Mouse (Mus musculus) neural tube, embryonic 14.5 days (tissue): Measurements from ENCODE around the gene Cybrd1. TPM values are rescaled to one million over a fixed set of nuclear protein-coding genes. Genes with fewer than 3 reads are reported as not detected.
A peak's percentile ranks its signal among the peaks of the same experiment; 100 is the strongest.

Source experiments
- ATAC-seq: fragments of 200-750 bp; cut with Nextera tagmentation; 2 replicates; pipeline ENCODE4 v1.8.0; 2017; ENCODE audit warnings: low read depth, mild to moderate bottlenecking, moderate TSS enrichment, moderate library complexity
- H3K27ac ChIP-seq: fragments of 300-500 bp; sonication (generic); 2 replicates; pipeline ENCODE4 v1.5.1; 2014; ENCODE audit warnings: low read depth, mild to moderate bottlenecking, control low read depth, low read length, moderate library complexity, mixed read lengths
- H3K27me3 ChIP-seq: fragments of 300-500 bp; sonication (generic); 2 replicates; pipeline ENCODE4 v1.6.1; 2014; ENCODE audit warnings: low read length; ENCODE audit not compliant: control insufficient read depth, insufficient read depth
- H3K36me3 ChIP-seq: fragments of 300-500 bp; sonication (generic); 2 replicates; pipeline ENCODE4 v1.6.1; 2014; ENCODE audit warnings: low read length, mixed read lengths; ENCODE audit not compliant: control insufficient read depth, insufficient read depth
- H3K4me1 ChIP-seq: fragments of 300-500 bp; sonication (generic); 2 replicates; pipeline ENCODE4 v1.6.1; 2014; ENCODE audit warnings: low read length; ENCODE audit not compliant: control insufficient read depth, insufficient read depth
- H3K4me2 ChIP-seq: fragments of 300-500 bp; sonication (generic); 2 replicates; pipeline ENCODE4 v1.6.1; 2014; ENCODE audit warnings: mild to moderate bottlenecking, low read depth, low read length, control low read depth
- H3K4me3 ChIP-seq: fragments of 300-500 bp; sonication (generic); 2 replicates; pipeline ENCODE4 v1.5.1; 2014; ENCODE audit warnings: low read depth, low read length, control low read depth, mixed read lengths
- H3K9ac ChIP-seq: fragments of 300-500 bp; sonication (generic); replicated peaks from 2 replicates; pipeline ENCODE4 v1.6.1; 2014; ENCODE audit warnings: low read depth, mild to moderate bottlenecking, control low read depth, low read length, mixed read lengths
- H3K9me3 ChIP-seq: fragments of 300-500 bp; sonication (generic); 2 replicates; pipeline ENCODE4 v1.6.1; 2016; ENCODE audit warnings: low read length; ENCODE audit not compliant: control insufficient read depth
- WGBS: fragments of 180-500 bp; shearing (Covaris S2); extraction: QIAGEN DNeasy Blood & Tissue Kit; methylation state at CpG from one replicate; pipeline ENCODE4 v1.1.7; 2014; 5-methylcytosine and 5-hydroxymethylcytosine counted together
- polyA plus RNA-seq: library from polyadenylated mRNA; unstranded; fragments of >200 nt; fragmentation: Nextera tagmentation; extraction: Ambion mirVana; gene quantifications from 2 replicates; pipeline ENCODE4 v1.2.1, GENCODE M21; 2014

The Cybrd1 gene
- 1.8 and 2.5 TPM in 2 replicates for polyA plus RNA-seq

DNA sequence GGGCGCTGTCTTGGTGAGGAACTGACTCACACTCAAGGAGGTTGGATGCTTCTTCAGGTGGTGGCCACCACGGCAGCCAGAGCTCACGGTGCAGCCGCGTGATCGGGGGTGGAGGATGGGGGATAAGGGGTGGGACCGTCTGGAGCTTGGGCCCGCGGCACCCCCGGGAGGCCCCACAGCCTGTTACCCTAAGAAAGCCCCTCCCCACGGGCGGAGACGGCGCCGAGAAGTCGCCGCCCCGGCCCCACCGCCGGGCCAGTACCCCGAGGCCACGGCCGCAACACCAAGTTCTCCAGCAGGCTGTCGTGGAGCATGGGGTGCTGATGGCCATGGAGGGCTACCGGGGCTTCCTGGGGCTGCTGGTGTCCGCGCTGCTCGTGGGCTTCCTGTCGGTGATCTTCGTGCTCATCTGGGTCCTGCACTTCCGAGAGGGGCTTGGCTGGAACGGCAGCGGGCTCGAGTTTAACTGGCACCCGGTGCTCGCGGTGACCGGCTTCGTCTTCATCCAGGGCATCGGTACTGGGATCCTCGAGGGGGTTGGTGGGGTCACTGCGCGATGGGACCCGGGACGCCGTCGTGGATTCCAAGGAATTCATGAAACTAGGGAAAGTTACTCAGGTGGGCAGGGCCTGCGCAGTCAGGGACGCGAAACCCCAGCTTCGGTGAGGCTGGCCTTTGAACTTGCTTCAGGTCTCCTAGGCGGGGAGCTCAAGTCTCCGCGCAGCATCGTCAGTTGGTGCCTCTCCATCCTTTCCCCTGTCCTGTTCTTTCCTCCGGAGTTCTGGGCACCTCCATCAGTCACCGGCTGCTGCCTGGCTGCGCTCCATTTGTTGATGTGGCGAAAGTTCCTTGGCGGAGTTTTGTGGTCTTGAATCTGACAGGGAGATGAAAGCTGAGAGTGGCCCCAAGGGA lies at the start of gene Cybrd1:
TSS of gene Cybrd1 (plus strand) at position 127 of the 912 bp plus-strand sequence.
- Histone ChIP-seq H3K27ac (no peak within 1 kb of the TSS), H3K27me3 (peaks cover 3% of the 10 kb centered on the region; the same call in 1 of the 2 replicates), H3K4me3 (peak within 1 kb of the TSS; percentile 34), H3K4me1 (peaks cover 5% of the 10 kb centered on the region; the same call in 1 of the 2 replicates), H3K36me3 (no peaks in the 10 kb centered on the region), H3K9me3 (no peaks in the 10 kb centered on the region), H3K9ac (peak within 1 kb of the TSS; percentile 32), H3K4me2 (peak within 1 kb of the TSS; percentile 55)
- peak; percentile 39; the same call in 1 of the 2 replicates for ATAC-seq
- 2% methylated on average over 56 of the region's 60 CpGs for WGBS

DNA sequence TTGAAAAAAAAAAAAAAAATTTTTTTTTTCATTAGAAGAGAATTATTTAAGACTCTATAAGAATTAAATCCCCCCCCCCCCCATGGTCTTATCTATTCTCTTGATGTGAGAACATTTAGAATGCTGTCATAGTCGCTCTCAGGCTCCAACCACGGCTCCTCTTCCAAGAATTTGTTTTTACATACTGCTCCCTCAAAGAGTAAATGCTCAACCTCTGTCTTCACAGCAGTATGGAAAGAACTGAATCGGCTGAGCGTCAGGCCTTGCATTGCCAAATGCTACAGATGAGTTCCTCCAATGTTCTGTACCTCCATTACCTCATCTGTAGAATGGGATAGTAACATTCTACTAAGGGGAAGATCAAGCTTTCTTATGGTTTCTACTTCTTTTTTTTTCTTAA lies 46.1 kb upstream of the Cybrd1 start:
- no peak for ATAC-seq
- H3K4me2 ChIP-seq: no peak overlapping the region
- no peak overlapping the region for H3K4me3 ChIP-seq
- no peak overlapping the region for H3K27ac ChIP-seq
- H3K9me3 ChIP-seq: no peaks in the 10 kb centered on the region
- 97% methylated on average over 4 of the region's 4 CpGs for WGBS
- H3K9ac ChIP-seq: no peak overlapping the region
- H3K4me1 ChIP-seq: no peaks in the 10 kb centered on the region
- H3K36me3 ChIP-seq: no peaks in the 10 kb centered on the region
- H3K27me3 ChIP-seq: no peaks in the 10 kb centered on the region

DNA sequence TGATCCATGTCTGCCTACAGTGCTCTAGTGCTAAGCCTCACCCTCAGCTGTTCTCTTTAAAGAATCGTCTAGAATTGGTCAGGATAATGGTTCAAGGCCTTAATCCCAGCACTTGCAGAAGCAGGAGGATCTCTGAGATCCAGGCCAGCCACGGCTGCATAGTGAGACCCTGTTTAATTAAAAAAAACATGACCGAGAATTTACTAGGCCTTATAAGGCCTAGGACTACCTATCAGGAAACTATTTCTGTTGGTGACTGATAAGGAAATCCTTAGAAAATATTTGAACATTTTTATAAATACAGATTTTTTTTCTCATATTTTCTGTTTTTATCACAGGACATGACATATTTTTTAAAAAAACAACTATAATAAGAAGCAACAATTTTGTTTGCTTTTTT lies 44.4 kb upstream of the Cybrd1 start:
- Histone ChIP-seq H3K4me1 (no peaks in the 10 kb centered on the region), H3K9ac (no peak overlapping the region), H3K9me3 (no peaks in the 10 kb centered on the region), H3K4me2 (no peak overlapping the region), H3K36me3 (no peaks in the 10 kb centered on the region; the same call in 1 of the 2 replicates), H3K4me3 (no peak overlapping the region), H3K27me3 (no peaks in the 10 kb centered on the region), H3K27ac (no peak overlapping the region)
- no peak for ATAC-seq
- WGBS: 94% methylated on average over 3 of the region's 3 CpGs

DNA sequence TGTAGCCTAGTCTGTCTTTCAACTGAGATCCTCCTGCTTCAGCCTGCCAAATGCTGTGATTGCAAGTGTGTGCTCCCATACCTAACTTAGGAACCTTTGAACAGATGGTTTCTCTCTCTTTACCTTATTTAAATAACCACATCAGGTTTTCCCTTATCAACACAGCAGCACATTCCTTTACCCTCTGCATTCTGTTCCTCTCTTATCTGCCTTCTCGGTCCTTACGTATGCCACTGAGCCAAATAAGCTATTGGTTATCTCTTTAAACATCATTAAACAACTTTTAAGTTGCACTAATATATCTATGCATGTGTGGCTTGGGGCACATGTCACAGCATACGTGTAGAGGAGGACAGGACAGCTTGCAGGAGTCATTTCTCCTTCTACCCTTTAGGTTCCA lies 43.9 kb upstream of the Cybrd1 start:
- over 99% methylated on average over 3 of the region's 3 CpGs for WGBS
- no peak for ATAC-seq
- H3K27me3 ChIP-seq: no peaks in the 10 kb centered on the region
- H3K9me3 ChIP-seq: no peaks in the 10 kb centered on the region
- H3K36me3 ChIP-seq: no peaks in the 10 kb centered on the region; the same call in 1 of the 2 replicates
- no peak overlapping the region for H3K9ac ChIP-seq
- no peak overlapping the region for H3K4me2 ChIP-seq
- no peak overlapping the region for H3K4me3 ChIP-seq
- no peak overlapping the region for H3K27ac ChIP-seq
- H3K4me1 ChIP-seq: no peaks in the 10 kb centered on the region

DNA sequence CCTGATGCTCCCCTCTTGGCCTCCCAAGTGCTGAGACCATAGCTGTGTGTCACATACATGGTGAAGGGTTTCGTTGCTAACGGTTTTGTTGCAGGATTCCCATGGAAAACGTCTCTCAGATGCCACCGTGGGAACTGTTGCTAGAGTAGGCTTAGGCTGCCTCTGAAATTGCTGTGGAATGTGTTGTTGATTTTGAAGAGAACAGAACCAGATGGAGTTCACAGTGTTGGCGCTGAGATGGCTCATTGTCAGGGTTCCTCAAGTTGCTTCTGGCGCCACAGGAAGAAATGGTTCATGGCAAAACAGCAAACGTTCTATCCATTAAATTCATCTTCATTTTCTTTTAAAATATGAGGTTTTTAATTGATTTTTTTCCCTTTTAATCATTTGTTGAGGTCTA lies 35.3 kb upstream of the Cybrd1 start:
- Histone ChIP-seq H3K36me3 (peaks cover 9% of the 10 kb centered on the region), H3K9ac (no peak overlapping the region), H3K27ac (no peak overlapping the region), H3K4me2 (no peak overlapping the region), H3K4me3 (no peak overlapping the region), H3K4me1 (no peaks in the 10 kb centered on the region), H3K27me3 (no peaks in the 10 kb centered on the region), H3K9me3 (no peaks in the 10 kb centered on the region)
- no peak for ATAC-seq
- WGBS: 91% methylated on average over 7 of the region's 7 CpGs

DNA sequence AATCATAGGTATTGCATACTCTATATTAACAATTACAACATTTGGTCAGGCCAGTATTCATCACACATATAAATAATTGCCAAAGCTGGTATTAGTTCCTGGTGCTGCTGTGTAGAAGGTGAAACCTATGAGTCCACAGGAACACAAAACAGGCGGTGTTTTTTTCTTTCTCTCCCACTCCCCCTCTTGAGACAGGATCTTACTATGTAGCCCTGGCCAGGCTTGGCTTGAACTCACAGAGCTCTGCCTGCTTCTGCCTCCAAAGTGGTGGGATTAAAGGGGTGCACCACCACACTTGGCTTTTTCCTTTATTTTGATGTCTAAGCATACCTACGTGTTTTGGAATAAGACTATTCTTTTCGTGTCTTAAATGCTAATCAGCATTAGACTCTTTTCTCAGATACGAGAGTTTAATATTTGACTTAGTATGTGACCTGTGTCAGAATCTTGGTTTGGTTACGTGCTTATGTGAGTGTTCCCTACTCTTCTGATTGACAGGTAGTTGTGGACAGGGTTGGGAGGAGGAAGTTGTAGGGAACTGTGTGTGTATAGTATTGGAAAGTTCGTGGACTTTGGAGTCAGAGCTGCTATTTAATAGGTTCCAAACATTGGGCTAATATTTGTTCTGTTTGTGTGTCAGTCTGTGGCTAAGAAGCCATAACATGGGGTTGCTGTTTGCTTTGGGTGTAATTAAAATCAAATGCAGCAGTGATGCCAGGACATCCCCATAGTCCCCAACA lies 34.1 kb upstream of the Cybrd1 start:
- 95% methylated on average over 6 of the region's 6 CpGs for WGBS
- Histone ChIP-seq H3K4me1 (no peaks in the 10 kb centered on the region), H3K4me2 (no peak overlapping the region), H3K27me3 (no peaks in the 10 kb centered on the region), H3K27ac (no peak overlapping the region), H3K36me3 (peaks cover 16% of the 10 kb centered on the region), H3K9me3 (no peaks in the 10 kb centered on the region), H3K4me3 (no peak overlapping the region), H3K9ac (no peak overlapping the region)
- ATAC-seq: no peak

DNA sequence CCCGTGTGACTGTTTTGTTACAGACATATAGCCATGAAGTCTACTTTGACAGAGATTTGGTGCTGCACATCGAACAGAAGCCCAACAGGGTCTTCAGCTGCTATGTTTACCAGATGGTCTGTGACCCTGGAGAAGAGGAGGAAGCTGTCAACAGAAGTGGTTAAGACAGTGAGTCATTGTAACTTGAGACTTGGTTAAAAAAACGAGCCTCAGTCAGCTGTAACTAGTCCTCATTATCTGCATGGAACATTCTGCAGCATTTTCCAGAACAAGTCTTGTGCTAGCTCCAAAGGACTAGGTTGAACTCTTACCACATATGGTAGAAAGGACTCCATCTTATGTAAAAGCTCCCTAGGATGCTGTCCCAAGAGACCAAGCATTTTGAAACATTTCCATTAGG lies 28.0 kb upstream of the Cybrd1 start:
- Histone ChIP-seq H3K36me3 (peaks cover 20% of the 10 kb centered on the region), H3K27ac (no peak overlapping the region), H3K27me3 (no peaks in the 10 kb centered on the region), H3K9me3 (no peaks in the 10 kb centered on the region), H3K4me1 (no peaks in the 10 kb centered on the region), H3K4me3 (no peak overlapping the region), H3K9ac (no peak overlapping the region), H3K4me2 (no peak overlapping the region)
- ATAC-seq: no peak
- WGBS: 81% methylated on average over 3 of the region's 3 CpGs

DNA sequence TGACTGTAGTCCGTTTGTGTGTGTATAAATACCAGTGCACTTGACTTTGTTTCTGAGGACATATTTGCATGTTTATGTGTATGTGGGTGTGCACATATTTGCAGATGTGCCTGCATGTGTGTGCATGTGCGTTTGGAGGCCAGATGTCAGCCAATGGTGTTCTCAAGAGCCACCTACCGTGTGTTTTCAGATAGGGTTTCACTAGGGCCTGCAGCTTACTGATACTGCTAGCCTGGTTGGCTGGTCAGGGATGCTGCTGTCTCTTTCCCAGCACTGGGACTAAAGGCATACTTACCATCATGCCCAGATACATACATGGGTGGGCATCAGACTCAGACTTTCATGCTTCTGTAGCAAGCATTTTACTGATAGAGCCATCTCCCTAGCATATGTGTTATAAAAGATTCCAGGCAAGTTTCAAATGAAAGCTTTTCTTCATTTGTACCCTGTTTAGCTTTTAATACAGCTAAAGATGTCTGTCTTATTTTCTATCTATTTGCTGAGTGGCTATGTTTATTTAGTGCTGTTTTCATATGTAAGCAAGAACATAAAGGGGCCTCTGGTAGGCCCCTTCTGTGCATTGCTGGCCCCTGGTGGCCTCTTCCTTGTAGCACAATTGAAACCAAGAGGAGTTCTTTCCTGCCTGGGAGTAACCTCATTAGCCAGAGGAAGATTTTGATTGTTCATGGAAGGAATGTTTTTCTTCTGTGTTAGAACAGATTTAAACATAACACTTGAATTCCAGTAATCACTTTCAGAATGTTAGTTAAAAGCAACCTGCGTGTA lies 26.9 kb upstream of the Cybrd1 start:
- WGBS: 86% methylated on average over 4 of the region's 4 CpGs
- peaks cover 20% of the 10 kb centered on the region for H3K36me3 ChIP-seq

More for the DNA sequence above, 26.9 kb upstream of the Cybrd1 start:
- no peak overlapping the region for H3K27ac ChIP-seq
- no peak for ATAC-seq
- no peak overlapping the region for H3K4me2 ChIP-seq
- H3K9me3 ChIP-seq: no peaks in the 10 kb centered on the region
- no peaks in the 10 kb centered on the region for H3K4me1 ChIP-seq
- no peak overlapping the region for H3K4me3 ChIP-seq
- H3K9ac ChIP-seq: no peak overlapping the region
- no peaks in the 10 kb centered on the region for H3K27me3 ChIP-seq
